Mouse (Mus musculus) layer of hippocampus, postnatal 25 days (tissue): ENCODE measurements around the gene Atf3. TPM values are rescaled to one million over a fixed set of nuclear protein-coding genes. Genes with fewer than 3 reads are reported as not detected.

Source experiments
- DNase-seq, 2 experiments: peaks; one replicate each; pipeline ENCODE4 v3.0.0; 2022; ENCODE audit warnings: mixed read lengths in 2 of 2, low spot score in 1 of 2; ENCODE audit errors: extremely low spot score in 1 of 2
- total RNA-seq, 2 experiments: library from RNA; stranded (reverse); gene quantifications; 2 replicates each; pipeline ENCODE4 v1.2.3; 2021

Gene Atf3
- total RNA-seq, 2 experiments from 2014 or later: 1.1 to 2.1 TPM

GRCm38 (mm10) chr1:191230355-191230931 lies 12.6 kb upstream of the Atf3 start:
- DNase-seq: no peak

GRCm38 (mm10) chr1:191226570-191226969 lies 8.7 kb upstream of the Atf3 start:
- no peak for DNase-seq

GRCm38 (mm10) chr1:191225771-191226170 lies 7.9 kb upstream of the Atf3 start:
- DNase-seq: no peak

GRCm38 (mm10) chr1:191224981-191225703 lies 7.3 kb upstream of the Atf3 start:
- DNase-seq: no peak

GRCm38 (mm10) chr1:191224302-191224980 lies 6.6 kb upstream of the Atf3 start:
- DNase-seq: peak; percentile 87

- no peak for DNase-seq
Measured at GRCm38 (mm10) chr1:191223930-191224301, 6.1 kb upstream of the Atf3 start.

- DNase-seq: no peak
Measured at GRCm38 (mm10) chr1:191222031-191222430, 4.2 kb upstream of the Atf3 start.

- DNase-seq: no peak
Measured at GRCm38 (mm10) chr1:191220588-191220987, 2.7 kb upstream of the Atf3 start.

GRCm38 (mm10) chr1:191219748-191220147 lies 1.9 kb upstream of the Atf3 start:
- no peak for DNase-seq

GRCm38 (mm10) chr1:191218583-191218982 lies 744 bp upstream of the Atf3 start:
- no peak for DNase-seq

- no peak for DNase-seq
Measured at GRCm38 (mm10) chr1:191215776-191216661, 1.8 kb downstream of the Atf3 start.

- DNase-seq: no peak
Measured at GRCm38 (mm10) chr1:191211096-191211495, 6.7 kb downstream of the Atf3 start.

- no peak for DNase-seq
Measured at GRCm38 (mm10) chr1:191205791-191206190, 12.0 kb downstream of the Atf3 start.

- no peak for DNase-seq
Measured at GRCm38 (mm10) chr1:191204876-191205275, 13.0 kb downstream of the Atf3 start.

GRCm38 (mm10) chr1:191203496-191203895 lies 14.3 kb downstream of the Atf3 start:
- no peak for DNase-seq

- DNase-seq: no peak
Measured at GRCm38 (mm10) chr1:191202208-191202952, 15.5 kb downstream of the Atf3 start.

- DNase-seq: no peak
Measured at GRCm38 (mm10) chr1:191200816-191201602, 16.8 kb downstream of the Atf3 start.

GRCm38 (mm10) chr1:191197916-191198315 lies 19.9 kb downstream of the Atf3 start:
- DNase-seq: no peak

- DNase-seq: no peak
Measured at GRCm38 (mm10) chr1:191196016-191196415, 21.8 kb downstream of the Atf3 start.
